Mouse (Mus musculus) lung, postnatal 36 days (tissue): ENCODE data around the gene Lima1.

ENCODE experiments used
- DNase-seq: peaks from one replicate; pipeline ENCODE4 v3.0.0; 2022; ENCODE audit warnings: mixed read lengths

Gene Lima1

DNA sequence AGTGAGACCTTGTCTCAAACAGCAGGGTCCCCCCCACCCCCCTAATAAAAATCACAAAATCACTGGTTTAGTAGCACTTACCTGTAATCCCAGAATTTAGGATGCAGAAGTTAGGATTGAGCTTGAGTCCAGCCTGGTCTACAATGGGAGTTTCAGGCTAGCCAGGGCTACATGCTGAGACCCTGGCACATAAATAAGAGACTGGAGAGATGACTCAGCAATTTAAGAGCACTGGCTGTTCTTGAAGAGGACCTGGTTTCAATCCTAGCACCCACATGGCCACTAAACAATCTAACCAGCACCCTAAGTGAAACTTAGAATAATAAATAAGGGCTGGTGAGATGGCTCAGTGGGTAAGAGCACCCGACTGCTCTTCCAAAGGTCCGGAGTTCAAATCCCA, 144.1 kb downstream of the Lima1 start:
- no peak for DNase-seq

DNA sequence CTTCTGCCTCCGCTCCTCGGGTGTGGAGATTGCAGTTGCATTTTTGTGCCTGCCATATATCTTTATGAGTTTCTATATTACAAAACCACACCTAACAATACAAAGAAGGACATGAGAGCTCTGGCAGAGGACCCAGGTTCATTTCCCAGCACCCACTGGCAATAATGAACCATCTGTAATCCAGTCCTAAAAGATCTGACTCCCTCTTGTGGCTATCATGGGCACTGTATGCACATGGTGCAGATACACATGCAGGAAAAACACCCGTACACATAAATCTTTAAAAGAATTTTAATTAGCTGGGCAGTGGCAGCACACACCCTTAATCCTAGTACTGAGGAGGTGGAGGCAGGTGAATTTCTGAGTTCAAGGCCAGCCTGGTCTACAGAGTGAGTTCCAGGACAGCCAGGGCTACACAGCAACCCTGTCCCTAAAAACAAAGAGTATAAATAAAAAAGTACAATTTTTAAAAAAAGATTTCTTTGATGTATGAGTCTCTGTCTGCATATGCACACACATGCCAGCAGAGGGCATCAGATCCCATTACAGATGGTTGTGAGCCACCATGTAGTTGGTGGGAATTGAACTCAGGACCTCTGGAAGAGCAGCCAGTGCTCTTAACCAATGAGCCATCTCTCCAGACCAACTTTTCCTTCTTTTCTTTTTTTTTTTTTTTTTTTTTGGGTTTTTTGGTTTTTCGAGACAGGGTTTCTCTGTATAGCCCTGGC, 146.0 kb downstream of the Lima1 start:
- DNase-seq, result no peak
